Mouse (Mus musculus) gastrocnemius, adult 2 months (tissue): ENCODE measurements around the gene Egln3. TPM values are rescaled to one million over a fixed set of nuclear protein-coding genes. Genes with fewer than 3 reads are reported as not detected.
A peak's percentile ranks its signal among the peaks of the same experiment; 100 is the strongest.

Experiments used
- DNase-seq: peaks from one replicate; pipeline ENCODE4 v3.0.0; 2022
- H3K27ac ChIP-seq: fragments of 200-600 bp; 2 replicates; pipeline ENCODE4 v1.8.1; 2022; ENCODE audit warnings: mild to moderate bottlenecking
- H3K4me3 ChIP-seq: fragments of 200-600 bp; 2 replicates; pipeline ENCODE4 v1.8.1; 2022; ENCODE audit warnings: mild to moderate bottlenecking, moderate library complexity
- CTCF ChIP-seq: fragments of 200-600 bp; IDR thresholded peaks from 2 replicates; pipeline ENCODE4 v1.8.1; 2022; ENCODE audit warnings: antibody characterized with exemption, mild to moderate bottlenecking, moderate library complexity
- intact Hi-C: fragments of 180-260 bp; cut with DNase I; formaldehyde crosslinking; loops from one replicate; pipeline ENCODE4 v1.15.1; 2025
- total RNA-seq, 2 experiments: library from RNA; stranded (reverse); gene quantifications; 2 replicates each; pipeline ENCODE4 v1.2.3; 2021

Gene Egln3
- total RNA-seq, 2 experiments from 2014 or later, result 27.8 to 73.6 TPM

DNA sequence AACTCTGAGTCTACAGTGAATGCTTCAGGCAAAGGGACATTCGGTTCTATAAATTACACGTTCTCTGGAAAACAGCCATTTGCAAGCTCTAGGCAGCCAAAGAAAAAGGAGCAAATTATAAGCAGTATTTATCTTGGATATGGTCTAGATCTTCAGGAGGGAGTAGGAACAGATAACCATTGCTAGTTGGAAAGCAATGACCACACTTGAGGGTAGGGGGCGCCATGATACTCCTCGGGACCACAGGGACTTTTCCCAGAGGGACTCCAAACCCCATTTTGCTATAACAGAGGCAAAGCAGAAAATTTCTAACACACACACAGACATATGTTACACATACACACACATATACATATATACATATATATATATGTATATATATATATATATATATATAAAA is 3.5 kb downstream of the Egln3 start:
- DNase-seq, result peak; percentile 36
- H3K4me3 ChIP-seq, result no peak overlapping the region
- peak; percentile 51 for TF ChIP-seq CTCF
- intact Hi-C loops, result loop anchor here (5.0 kb wide), 1 partner anchor 292 kb away; no protein-coding TSS in a partner anchor
- no peak overlapping the region for H3K27ac ChIP-seq

DNA sequence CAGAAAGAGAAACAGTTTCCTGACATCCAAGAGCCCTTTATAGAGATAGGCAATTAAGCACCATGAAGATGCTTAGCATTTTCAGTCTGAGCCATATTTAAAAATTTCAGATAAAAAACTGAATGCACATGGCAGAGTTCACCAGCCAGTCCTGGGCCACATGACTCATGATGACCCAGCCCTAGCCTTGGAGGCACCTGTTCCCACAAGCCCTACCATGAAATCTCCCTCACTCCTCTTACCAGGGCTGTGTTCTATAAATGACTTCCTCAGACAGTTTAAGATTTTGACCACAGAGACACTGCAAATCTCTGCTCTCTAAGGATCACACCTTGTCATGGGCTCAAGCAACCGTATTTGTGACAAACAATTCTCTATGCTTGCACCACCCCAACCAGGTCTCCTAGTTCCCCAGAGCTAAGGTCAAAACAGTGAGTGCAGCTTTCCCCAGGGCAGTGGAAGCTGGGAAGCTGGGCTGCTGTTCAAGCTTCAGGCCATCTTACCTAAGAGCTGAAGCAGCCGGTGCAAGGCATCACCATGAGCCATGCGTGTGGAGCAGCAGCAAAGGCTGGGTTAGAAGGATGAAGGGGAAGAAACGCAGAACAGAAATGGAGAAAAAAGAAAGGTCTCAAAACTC is 5.3 kb downstream of the Egln3 start:
- Histone ChIP-seq H3K27ac (no peak overlapping the region), H3K4me3 (no peak overlapping the region)
- intact Hi-C loops, result no loop called here

DNA sequence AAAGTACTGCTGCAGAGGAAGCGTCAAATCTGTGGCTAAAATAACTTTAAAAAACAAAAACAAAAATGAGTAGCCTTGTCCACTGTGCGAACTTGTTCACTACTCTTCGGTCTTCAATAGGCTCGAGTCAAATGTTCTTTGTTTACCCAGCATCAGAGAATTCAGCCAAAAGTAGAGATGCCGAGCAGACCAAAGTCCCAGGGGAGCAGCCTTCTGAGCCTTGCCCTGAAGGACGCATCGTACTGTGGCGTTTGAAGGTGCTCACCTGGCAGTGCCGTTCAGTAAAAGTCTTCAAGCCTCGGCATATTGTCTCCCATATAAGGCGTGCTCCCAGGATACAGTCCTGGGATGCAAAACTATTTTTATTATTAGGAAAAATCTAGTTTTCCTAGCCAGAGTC is 5.8 kb downstream of the Egln3 start:
- no peak for TF ChIP-seq CTCF
- no peak for DNase-seq
- Histone ChIP-seq H3K27ac (no peak overlapping the region), H3K4me3 (peak overlapping the region; percentile 4; the same call in 1 of the 2 replicates)
- intact Hi-C loops, result no loop called here

More for the DNA sequence above, 5.3 kb downstream of the Egln3 start:
- DNase-seq, result no peak
- TF ChIP-seq CTCF, result no peak

DNA sequence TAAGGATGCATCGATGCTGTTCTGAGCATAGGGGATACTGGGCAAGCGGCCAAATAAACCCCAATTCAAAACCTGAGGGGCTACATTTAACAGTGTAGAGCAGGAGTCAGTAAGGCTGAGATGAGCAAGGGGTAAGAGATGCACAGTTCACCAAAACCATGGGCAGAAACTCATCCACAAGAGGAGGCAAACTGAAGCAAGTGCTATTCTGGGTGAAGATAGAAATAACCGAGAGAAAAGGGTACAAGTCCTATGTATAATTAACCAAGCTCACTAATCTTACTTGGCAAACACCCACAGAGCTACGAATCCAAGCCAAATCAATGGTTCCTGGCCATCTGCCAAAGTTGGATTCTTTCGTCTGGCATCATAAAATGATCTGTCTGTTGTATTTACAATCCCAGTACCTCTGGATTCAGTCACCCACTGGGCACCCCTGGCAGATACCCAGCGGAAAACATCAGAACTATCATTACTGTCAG is 6.3 kb downstream of the Egln3 start:
- intact Hi-C loops, result no loop called here
- no peak for DNase-seq
- peak overlapping the region; percentile 4; the same call in 1 of the 2 replicates for H3K4me3 ChIP-seq
- no peak overlapping the region for H3K27ac ChIP-seq
- TF ChIP-seq CTCF, result no peak

DNA sequence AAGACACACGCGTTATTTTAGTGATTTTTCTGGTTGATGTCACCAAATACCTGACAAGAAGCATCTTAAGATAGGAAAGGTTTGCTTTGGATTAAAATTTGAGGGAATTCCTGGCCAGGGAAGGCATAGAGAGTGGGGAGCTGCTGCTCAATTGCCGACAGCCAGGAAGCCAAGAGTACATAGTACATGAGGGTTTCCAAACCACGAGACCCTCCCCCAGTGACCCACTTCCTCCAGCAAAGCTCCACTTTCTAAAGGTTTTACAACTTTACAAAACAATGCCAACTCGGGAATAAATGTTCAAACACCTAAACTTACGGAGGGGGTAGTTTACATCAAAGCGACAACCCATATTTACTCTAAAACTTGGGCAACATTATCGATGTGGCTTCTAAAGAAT is 6.8 kb downstream of the Egln3 start:
- no peak for TF ChIP-seq CTCF
- Histone ChIP-seq H3K4me3 (no peak overlapping the region), H3K27ac (no peak overlapping the region)
- intact Hi-C loops, result no loop called here
- no peak for DNase-seq

DNA sequence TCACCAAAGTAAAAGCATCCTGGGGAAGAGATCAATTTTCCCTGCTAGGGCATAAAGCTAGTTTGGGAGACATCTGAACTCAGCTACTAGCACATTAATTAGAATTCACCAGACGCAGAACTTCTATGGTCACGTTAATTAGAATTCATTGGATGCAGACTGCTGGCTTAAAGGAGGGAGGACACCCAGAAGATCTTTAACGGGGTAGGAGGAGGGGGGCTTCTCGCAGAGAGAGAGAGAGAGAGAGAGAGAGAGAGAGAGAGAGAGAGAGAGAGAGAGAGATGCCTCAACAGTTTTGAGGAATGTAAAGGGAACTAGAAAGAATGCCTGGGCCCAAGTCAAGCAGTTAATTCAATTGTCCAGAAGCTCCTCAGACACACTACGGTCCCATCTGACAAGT is 9.5 kb downstream of the Egln3 start:
- no peak for DNase-seq
- H3K4me3 ChIP-seq, result no peak overlapping the region
- intact Hi-C loops, result no loop called here
- no peak overlapping the region for H3K27ac ChIP-seq
- TF ChIP-seq CTCF, result no peak

DNA sequence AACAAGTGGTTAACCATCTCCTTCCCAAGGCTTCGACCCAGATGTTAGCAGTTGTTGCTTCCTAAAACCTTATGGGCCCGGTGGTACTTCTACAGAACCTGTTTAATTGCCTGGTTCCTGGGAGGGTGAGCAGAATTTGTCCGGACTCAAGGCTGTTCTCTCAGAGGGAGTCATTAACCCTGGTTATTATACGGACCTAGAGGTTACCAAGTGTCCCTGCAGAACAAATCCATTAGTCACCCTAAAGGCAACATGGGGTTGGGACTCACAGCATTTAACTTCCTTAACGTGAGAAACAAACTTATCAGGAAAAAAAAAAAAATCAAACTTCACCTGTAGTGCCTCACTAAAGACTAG is 11.4 kb downstream of the Egln3 start:
- TF ChIP-seq CTCF, result no peak
- no peak for DNase-seq
- intact Hi-C loops, result no loop called here
- H3K27ac ChIP-seq, result peak overlapping the region; percentile 73
- H3K4me3 ChIP-seq, result peak overlapping the region; percentile 69

DNA sequence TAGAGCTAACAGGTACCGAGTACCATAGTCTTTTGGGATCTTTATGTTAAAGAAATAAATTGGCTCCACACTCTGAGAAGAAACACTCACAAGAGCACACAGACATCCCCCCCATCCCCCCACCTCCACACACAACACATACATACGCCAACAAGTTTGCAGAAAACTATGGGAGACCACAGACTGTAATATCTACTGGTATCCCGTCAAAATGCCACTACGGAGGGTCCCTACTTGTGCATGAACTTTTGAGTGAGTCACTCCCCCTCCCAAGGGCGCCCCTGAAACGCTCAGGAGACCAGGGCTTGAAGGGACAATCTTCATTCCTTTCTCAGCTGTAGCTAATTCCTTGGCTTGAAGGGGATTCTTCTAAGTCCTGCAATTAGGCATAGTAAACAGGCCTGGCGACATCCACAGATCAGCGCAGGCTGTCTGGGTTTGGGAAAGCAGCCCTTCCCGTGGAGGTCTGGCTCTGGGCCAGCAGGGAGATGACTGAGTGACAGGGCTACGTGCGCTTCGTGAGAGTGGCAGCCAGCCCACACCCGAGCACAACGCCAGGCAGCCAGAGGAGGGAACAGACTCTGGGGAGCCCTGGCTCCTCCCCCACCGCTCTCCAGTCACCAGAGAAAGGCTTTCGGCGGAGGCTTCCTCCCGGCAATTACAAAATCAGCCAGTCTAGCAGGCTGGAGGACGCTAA is 11.9 kb downstream of the Egln3 start:
- intact Hi-C loops, result no loop called here
- H3K4me3 ChIP-seq, result peak overlapping the region; percentile 69
- no peak for TF ChIP-seq CTCF
- peak overlapping the region; percentile 73 for H3K27ac ChIP-seq
- DNase-seq, result peak; percentile 94

DNA sequence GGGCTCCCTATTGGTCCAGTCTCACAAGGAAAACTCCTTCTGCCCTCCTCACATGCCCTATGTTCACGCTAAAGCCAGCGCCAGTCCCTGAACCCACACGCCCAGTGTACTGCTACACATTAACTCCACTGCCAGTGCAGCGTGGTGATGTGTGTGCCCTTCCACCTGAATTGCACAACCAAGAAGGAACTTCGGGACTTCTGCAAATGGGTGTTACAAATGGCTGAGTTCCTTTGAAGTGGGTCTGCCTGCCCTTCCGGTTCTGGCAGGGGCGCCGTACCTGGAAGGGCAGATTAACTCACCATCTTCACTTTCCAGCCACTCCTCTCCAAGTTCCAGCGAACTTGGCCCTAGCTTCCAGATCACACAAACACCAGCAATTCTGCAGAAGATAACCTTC is 12.5 kb downstream of the Egln3 start:
- Histone ChIP-seq H3K27ac (no peak overlapping the region), H3K4me3 (no peak overlapping the region)
- intact Hi-C loops, result no loop called here
- TF ChIP-seq CTCF, result no peak
- no peak for DNase-seq

DNA sequence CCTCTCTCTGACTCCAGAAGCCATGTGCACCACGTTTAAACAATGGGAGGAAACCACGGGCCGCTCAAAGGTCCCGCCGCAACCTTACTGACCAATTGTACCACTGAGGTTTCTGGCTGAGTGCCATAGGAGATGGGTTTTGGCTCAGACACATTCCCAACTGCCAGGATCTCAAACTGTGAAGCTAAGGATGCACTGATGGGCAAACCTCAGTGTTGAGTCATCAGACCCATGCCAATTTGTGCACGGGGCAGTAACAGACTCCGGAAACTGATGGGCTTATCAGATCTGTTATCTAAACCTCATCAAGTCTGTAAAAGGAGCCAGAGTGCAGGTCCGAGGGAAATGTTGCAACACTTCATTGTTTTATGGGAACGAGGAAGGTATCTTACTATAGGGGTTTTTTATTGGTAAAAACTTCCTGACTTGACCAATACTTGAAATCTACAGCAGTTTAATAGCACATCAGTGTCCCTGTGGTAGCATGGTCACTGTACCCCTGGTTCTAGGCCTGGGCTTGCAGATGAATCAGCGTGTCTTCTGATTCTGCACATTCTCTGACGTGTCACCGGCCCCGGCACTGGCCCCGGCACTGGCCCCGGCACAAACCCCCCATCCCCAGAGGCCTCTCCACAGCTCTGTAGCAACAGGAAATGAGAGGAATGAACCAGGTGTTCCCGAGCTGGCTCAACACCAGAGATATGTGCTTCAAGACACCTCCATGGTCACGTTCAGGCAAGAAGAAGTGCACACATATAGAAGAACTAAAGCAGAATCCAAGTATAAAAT is 15.7 kb downstream of the Egln3 start:
- Histone ChIP-seq H3K4me3 (no peak overlapping the region), H3K27ac (0 out of 2 replicates have a peak overlapping the region, but pooled peaks have one; percentile 3)
- DNase-seq, result peak; percentile 47
- no peak for TF ChIP-seq CTCF
- intact Hi-C loops, result no loop called here

DNA sequence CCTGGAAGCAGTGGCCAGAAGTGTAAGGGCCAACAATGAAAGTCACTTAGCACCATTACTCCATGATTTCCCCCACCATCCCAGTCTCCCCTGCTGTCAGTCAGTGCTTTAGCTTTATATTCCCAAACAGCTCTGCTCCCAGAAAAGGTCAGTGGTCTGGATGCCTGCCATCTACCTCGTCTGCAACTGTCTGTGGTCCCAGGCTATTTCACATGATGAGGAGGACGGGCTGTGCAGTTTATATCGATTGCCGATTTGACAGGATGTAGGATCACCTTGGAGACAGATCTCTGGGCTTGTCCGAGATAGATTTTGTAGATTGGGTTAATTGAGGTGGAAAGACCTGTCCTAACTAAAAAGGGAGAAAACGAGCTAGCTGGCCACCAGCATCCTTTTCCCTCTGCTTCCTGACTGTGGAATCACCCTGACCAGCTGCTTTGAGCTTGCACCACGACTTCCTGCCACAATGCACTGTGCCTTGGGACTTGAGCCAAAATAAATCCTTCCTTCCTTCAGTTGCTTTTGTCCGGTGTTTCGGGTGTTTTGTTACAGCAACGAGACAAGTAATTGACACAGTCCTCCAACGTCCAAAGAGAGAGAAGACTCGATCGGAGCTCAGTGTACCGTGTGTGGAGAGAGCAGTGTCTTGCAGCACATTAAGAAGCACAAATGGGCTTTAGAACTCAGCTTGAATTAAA is 16.6 kb downstream of the Egln3 start:
- no peak for DNase-seq
- no peak overlapping the region for H3K4me3 ChIP-seq
- 0 out of 2 replicates have a peak overlapping the region, but pooled peaks have one; percentile 5 for H3K27ac ChIP-seq

DNA sequence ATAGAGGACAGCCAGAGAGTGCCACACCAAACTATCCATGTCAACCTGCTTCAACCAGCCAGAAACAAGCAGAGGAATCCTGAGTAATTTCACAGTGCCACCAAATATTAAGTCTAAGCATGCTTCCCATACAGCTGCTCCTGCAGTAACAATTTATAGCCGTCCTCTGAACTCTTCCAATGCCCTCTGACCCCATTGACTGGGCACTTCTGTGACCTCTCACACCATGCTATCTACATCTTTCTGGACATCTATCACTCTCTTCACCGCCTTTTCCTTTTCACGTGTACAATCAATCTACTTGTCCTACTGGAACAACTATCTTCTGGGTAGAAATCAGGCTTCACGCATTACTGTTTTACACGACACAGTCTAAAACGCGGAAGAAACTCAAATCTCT is 19.4 kb downstream of the Egln3 start:
- no peak for TF ChIP-seq CTCF
- no peak for DNase-seq
- no peak overlapping the region for H3K27ac ChIP-seq
- intact Hi-C loops, result no loop called here
- H3K4me3 ChIP-seq, result no peak overlapping the region

More for the DNA sequence above, 16.6 kb downstream of the Egln3 start:
- intact Hi-C loops, result no loop called here
- TF ChIP-seq CTCF, result no peak
